Comparison of ENCODE assay signal across 9 mouse cellular contexts in genomic region chr11:70179401-70179800, GRCm38 (mm10). TPM values are rescaled to one million over a fixed set of nuclear protein-coding genes. Genes with fewer than 3 reads are reported as not detected.
DNase-seq lines count a peak whose midpoint lies in the region; ATAC-seq lines count a peak whose summit lies in the region.
"Had no signal": no experiment of that assay in that cellular context is flagged by ENCODE, and none has a peak within 500 bp of the region (broad histone marks: within the 10 kb centered on the region; RNA-seq: fewer than 3 reads in every experiment).

No protein-coding gene starts in this region.

- H3K4me3 ChIP-seq in heart, embryonic 12.5 days = no peak overlapping the region
- H3K4me3 ChIP-seq in neural tube, embryonic 11.5 days (ENCODE audit: low read depth, low read length) = no peak overlapping the region
- no peak overlapping the region for H3K4me3 ChIP-seq in neural tube, embryonic 15.5 days (replicated peaks)

- no peaks in the 10 kb centered on the region for H3K36me3 ChIP-seq in heart, embryonic 12.5 days
- no peaks in the 10 kb centered on the region for H3K36me3 ChIP-seq in neural tube, embryonic 11.5 days (ENCODE audit: control insufficient read depth, insufficient read depth, low read length)
- H3K36me3 ChIP-seq in neural tube, embryonic 15.5 days = no peaks in the 10 kb centered on the region

- H3K27me3 ChIP-seq in heart, embryonic 12.5 days (replicated peaks) = no peaks in the 10 kb centered on the region
- no peaks in the 10 kb centered on the region for H3K27me3 ChIP-seq in neural tube, embryonic 11.5 days (ENCODE audit: control insufficient read depth, insufficient read depth, low read length)
- H3K27me3 ChIP-seq in neural tube, embryonic 15.5 days (replicated peaks) = no peaks in the 10 kb centered on the region

- H3K4me2 ChIP-seq in heart, embryonic 12.5 days = no peak overlapping the region
- H3K4me2 ChIP-seq in neural tube, embryonic 11.5 days (ENCODE audit: low read depth) = no peak overlapping the region
- no peak overlapping the region for H3K4me2 ChIP-seq in neural tube, embryonic 15.5 days

- H3K4me1 ChIP-seq in heart, embryonic 12.5 days (replicated peaks) = no peaks in the 10 kb centered on the region
- no peaks in the 10 kb centered on the region for H3K4me1 ChIP-seq in neural tube, embryonic 11.5 days (ENCODE audit: control insufficient read depth, insufficient read depth, low read length)
- no peaks in the 10 kb centered on the region for H3K4me1 ChIP-seq in neural tube, embryonic 15.5 days

- no peak overlapping the region for H3K27ac ChIP-seq in heart, embryonic 12.5 days (ENCODE audit: poor library complexity, severe bottlenecking)
- no peak overlapping the region for H3K27ac ChIP-seq in neural tube, embryonic 11.5 days (ENCODE audit: low read depth, low read length)
- H3K27ac ChIP-seq in neural tube, embryonic 15.5 days (replicated peaks) = no peak overlapping the region

- ATAC-seq in heart, embryonic 12.5 days (ENCODE audit: insufficient number of reproducible peaks, low FRiP score) = no peak
- ATAC-seq in neural tube, embryonic 11.5 days (ENCODE audit: insufficient read depth, low FRiP score, low TSS enrichment) = no peak
- no peak for ATAC-seq in neural tube, embryonic 15.5 days (ENCODE audit: low FRiP score)
- 0 out of 2 replicates have a peak, but pooled peaks have one; percentile 31 for ATAC-seq in megakaryocyte progenitor cell, adult 5-6 weeks (replicated peaks; ENCODE audit: poor library complexity)

- 0 out of 2 replicates have a peak, but pooled peaks cover 3% of the 10 kb centered on the region for H3K9me3 ChIP-seq in heart, embryonic 12.5 days (replicated peaks)
- H3K9me3 ChIP-seq in neural tube, embryonic 11.5 days (ENCODE audit: control insufficient read depth, low read length) = no peaks in the 10 kb centered on the region
- H3K9me3 ChIP-seq in neural tube, embryonic 15.5 days (replicated peaks) = no peaks in the 10 kb centered on the region

- no peak overlapping the region for H3K9ac ChIP-seq in heart, embryonic 12.5 days
- no peak overlapping the region for H3K9ac ChIP-seq in neural tube, embryonic 11.5 days (ENCODE audit: low read length)
- H3K9ac ChIP-seq in neural tube, embryonic 15.5 days (replicated peaks) = no peak overlapping the region

- 40% methylated on average over 14 of the region's 14 CpGs for WGBS in heart, embryonic 12.5 days
- 40% methylated on average over 14 of the region's 14 CpGs for WGBS in neural tube, embryonic 11.5 days
- WGBS in neural tube, embryonic 15.5 days = 41% methylated on average over 14 of the region's 14 CpGs

- DNase-seq in heart, adult 11 months = peak; percentile 55
- peak; percentile 51 for DNase-seq in neural tube, embryonic 11.5 days (ENCODE audit: low spot score)
- DNase-seq in embryo, embryonic 10 days (ENCODE audit: low spot score) = peak; percentile 54
- no peak for DNase-seq in urinary bladder, postnatal 14 days (ENCODE audit: low spot score)
- no peak for DNase-seq in spleen, postnatal 14 days (ENCODE audit: low spot score in 2 of 2)

RNA-seq across cellular contexts. Expression of gene Clec10a, which starts 23.4 kb away (rescaled TPM):
- polyA plus RNA-seq in heart, embryonic 12.5 days (2016; fragmentation: Nextera tagmentation; extraction: Ambion mirVana) = not detected in 2 replicates
- 0.38 and 0.39 TPM in 2 replicates for polyA plus RNA-seq in neural tube, embryonic 11.5 days (2014; fragmentation: Nextera tagmentation; extraction: Ambion mirVana)
- polyA plus RNA-seq in neural tube, embryonic 15.5 days (2015; fragmentation: Nextera tagmentation; extraction: Ambion mirVana) = 0.37 and 1.1 TPM in 2 replicates
- total RNA-seq in megakaryocyte progenitor cell, adult 5-6 weeks (2015) = 4.4 and 6.0 TPM in 2 replicates
- 7.4 and 7.5 TPM in 2 replicates for total RNA-seq in megakaryocyte progenitor cell, adult 5-6 weeks (2017)

RNA-seq across cellular contexts. Expression of gene Slc16a11, which starts 33.2 kb away (rescaled TPM):
- polyA plus RNA-seq in heart, embryonic 12.5 days (2016; fragmentation: Nextera tagmentation; extraction: Ambion mirVana) = 0.41 and 1.1 TPM in 2 replicates
- polyA plus RNA-seq in neural tube, embryonic 11.5 days (2014; fragmentation: Nextera tagmentation; extraction: Ambion mirVana) = 0.27 and 0.50 TPM in 2 replicates
- polyA plus RNA-seq in neural tube, embryonic 15.5 days (2015; fragmentation: Nextera tagmentation; extraction: Ambion mirVana) = 6.3 and 7.3 TPM in 2 replicates
- not detected in 2 replicates for total RNA-seq in megakaryocyte progenitor cell, adult 5-6 weeks (2015)
- total RNA-seq in megakaryocyte progenitor cell, adult 5-6 weeks (2017) = not detected in 2 replicates

RNA-seq across cellular contexts. Expression of gene Slc16a13, which starts 41.5 kb away (rescaled TPM):
- 7.7 and 9.1 TPM in 2 replicates for polyA plus RNA-seq in heart, embryonic 12.5 days (2016; fragmentation: Nextera tagmentation; extraction: Ambion mirVana)
- polyA plus RNA-seq in neural tube, embryonic 11.5 days (2014; fragmentation: Nextera tagmentation; extraction: Ambion mirVana) = 14.3 and 16.9 TPM in 2 replicates
- 12.4 and 14.3 TPM in 2 replicates for polyA plus RNA-seq in neural tube, embryonic 15.5 days (2015; fragmentation: Nextera tagmentation; extraction: Ambion mirVana)
- 4.4 and 7.0 TPM in 2 replicates for total RNA-seq in megakaryocyte progenitor cell, adult 5-6 weeks (2015)
- 2.5 and 4.6 TPM in 2 replicates for total RNA-seq in megakaryocyte progenitor cell, adult 5-6 weeks (2017)

RNA-seq across cellular contexts. Expression of gene Mgl2, which starts 49.3 kb away (rescaled TPM):
- polyA plus RNA-seq in heart, embryonic 12.5 days (2016; fragmentation: Nextera tagmentation; extraction: Ambion mirVana) = 0.24 TPM in 1 of 2 replicates, not detected in the other
- polyA plus RNA-seq in neural tube, embryonic 11.5 days (2014; fragmentation: Nextera tagmentation; extraction: Ambion mirVana) = not detected in 2 replicates
- polyA plus RNA-seq in neural tube, embryonic 15.5 days (2015; fragmentation: Nextera tagmentation; extraction: Ambion mirVana) = 0.38 and 0.55 TPM in 2 replicates
- 25.7 and 30.7 TPM in 2 replicates for total RNA-seq in megakaryocyte progenitor cell, adult 5-6 weeks (2015)
- total RNA-seq in megakaryocyte progenitor cell, adult 5-6 weeks (2017) = 29.3 and 36.6 TPM in 2 replicates
- total RNA-seq: neutrophil, adult 5-6 weeks had no signal

RNA-seq across cellular contexts. Expression of gene Bcl6b, which starts 50.2 kb away (rescaled TPM):
- polyA plus RNA-seq in heart, embryonic 12.5 days (2016; fragmentation: Nextera tagmentation; extraction: Ambion mirVana) = 17.6 and 19.6 TPM in 2 replicates
- polyA plus RNA-seq in neural tube, embryonic 11.5 days (2014; fragmentation: Nextera tagmentation; extraction: Ambion mirVana) = 6.2 and 7.4 TPM in 2 replicates
- polyA plus RNA-seq in neural tube, embryonic 15.5 days (2015; fragmentation: Nextera tagmentation; extraction: Ambion mirVana) = 5.2 and 6.6 TPM in 2 replicates
- 0.17 TPM in 1 of 2 replicates, not detected in the other for total RNA-seq in megakaryocyte progenitor cell, adult 5-6 weeks (2015)
- total RNA-seq in megakaryocyte progenitor cell, adult 5-6 weeks (2017) = not detected in 2 replicates
- total RNA-seq: neutrophil, adult 5-6 weeks had no signal

Comparison
In these comparisons a context has a peak if more than half of its experiments do, and no peak if none do; other contexts are left out.
1. DNase-seq: peak in heart, adult 11 months (single experiment), neural tube, embryonic 11.5 days (single experiment) and embryo, embryonic 10 days (single experiment); none in urinary bladder, postnatal 14 days (single experiment) and spleen, postnatal 14 days (0 of 2).